Mouse (Mus musculus) hindbrain, embryonic 14.5 days (tissue): Measurements from ENCODE around the gene Ric3. TPM values are rescaled to one million over a fixed set of nuclear protein-coding genes. Genes with fewer than 3 reads are reported as not detected.

Source experiments
- ATAC-seq: fragments of 200-750 bp; cut with Nextera tagmentation; 2 replicates; pipeline ENCODE4 v1.8.0; 2017; ENCODE audit warnings: moderate number of reproducible peaks, mild to moderate bottlenecking, moderate TSS enrichment, moderate library complexity; ENCODE audit not compliant: low FRiP score
- DNase-seq: peaks from one replicate; pipeline ENCODE4 v3.0.0-alpha.2; 2015; ENCODE audit warnings: low spot score
- H3K27ac ChIP-seq: fragments of 300-500 bp; sonication (generic); 2 replicates; pipeline ENCODE4 v1.5.1; 2014; ENCODE audit warnings: mild to moderate bottlenecking, moderate library complexity
- H3K27me3 ChIP-seq: fragments of 300-500 bp; sonication (generic); 2 replicates; pipeline ENCODE4 v1.6.1; 2014; ENCODE audit warnings: mild to moderate bottlenecking, low read length, mixed read lengths; ENCODE audit not compliant: control insufficient read depth, insufficient read depth
- H3K36me3 ChIP-seq: fragments of 300-500 bp; sonication (generic); replicated peaks from 2 replicates; pipeline ENCODE4 v1.6.1; 2014; ENCODE audit not compliant: control insufficient read depth, insufficient read depth
- H3K4me1 ChIP-seq: fragments of 300-500 bp; sonication (generic); replicated peaks from 2 replicates; pipeline ENCODE4 v1.6.1; 2014; ENCODE audit warnings: antibody characterized with exemption, low read length, mixed read lengths; ENCODE audit not compliant: control insufficient read depth, insufficient read depth
- H3K4me2 ChIP-seq: fragments of 300-500 bp; sonication (generic); replicated peaks from 2 replicates; pipeline ENCODE4 v1.6.1; 2014; ENCODE audit warnings: mild to moderate bottlenecking, moderate library complexity
- H3K4me3 ChIP-seq: fragments of 300-500 bp; sonication (generic); replicated peaks from 2 replicates; pipeline ENCODE4 v1.5.1; 2014; ENCODE audit warnings: mild to moderate bottlenecking, low read length
- H3K9ac ChIP-seq: fragments of 300-500 bp; sonication (generic); 2 replicates; pipeline ENCODE4 v1.6.1; 2014
- H3K9me3 ChIP-seq: fragments of 300-500 bp; sonication (generic); 2 replicates; pipeline ENCODE4 v1.6.1; 2016; ENCODE audit warnings: low read length; ENCODE audit not compliant: control insufficient read depth
- WGBS: fragments of 180-500 bp; shearing (Covaris S2); extraction: QIAGEN DNeasy Blood & Tissue Kit; methylation state at CpG from one replicate; pipeline ENCODE4 v1.1.7; 2014; 5-methylcytosine and 5-hydroxymethylcytosine counted together
- polyA plus RNA-seq: library from polyadenylated mRNA; unstranded; fragments of >200 nt; fragmentation: Nextera tagmentation; extraction: Ambion mirVana; gene quantifications from 2 replicates; pipeline ENCODE4 v1.2.1, GENCODE M21; 2014

The Ric3 gene
- polyA plus RNA-seq, 1 experiment from 2014 or later = 34.4 TPM

GRCm38 (mm10) chr7:109072326-109072725 lies 10.8 kb downstream of the Ric3 start:
- no peak for DNase-seq
- Histone ChIP-seq H3K4me1 (no peaks in the 10 kb centered on the region), H3K9ac (no peak overlapping the region), H3K9me3 (no peaks in the 10 kb centered on the region), H3K4me2 (no peak overlapping the region), H3K36me3 (no peaks in the 10 kb centered on the region), H3K4me3 (no peak overlapping the region), H3K27me3 (no peaks in the 10 kb centered on the region), H3K27ac (no peak overlapping the region)
- WGBS = 78% methylated on average over 5 of the region's 5 CpGs
- ATAC-seq = no peak

- 87% methylated on average over 4 of the region's 4 CpGs for WGBS
Measured at GRCm38 (mm10) chr7:109069641-109070040, 13.5 kb downstream of the Ric3 start.

GRCm38 (mm10) chr7:109059536-109059935 lies 23.6 kb downstream of the Ric3 start:
- no peak for DNase-seq
- H3K4me3 ChIP-seq = no peak overlapping the region
- WGBS = 89% methylated on average over 4 of the region's 4 CpGs
- no peak overlapping the region for H3K27ac ChIP-seq
- H3K9ac ChIP-seq = no peak overlapping the region
- no peak for ATAC-seq
- peaks cover 13% of the 10 kb centered on the region for H3K36me3 ChIP-seq
- H3K9me3 ChIP-seq = no peaks in the 10 kb centered on the region
- no peaks in the 10 kb centered on the region for H3K4me1 ChIP-seq
- H3K4me2 ChIP-seq = no peak overlapping the region
- no peaks in the 10 kb centered on the region for H3K27me3 ChIP-seq

More at GRCm38 (mm10) chr7:109069641-109070040, 13.5 kb downstream of the Ric3 start:
- Histone ChIP-seq H3K36me3 (no peaks in the 10 kb centered on the region), H3K9ac (no peak overlapping the region), H3K4me3 (no peak overlapping the region), H3K4me2 (no peak overlapping the region), H3K4me1 (no peaks in the 10 kb centered on the region), H3K27me3 (no peaks in the 10 kb centered on the region), H3K27ac (no peak overlapping the region), H3K9me3 (no peaks in the 10 kb centered on the region)
- no peak for ATAC-seq
- no peak for DNase-seq

GRCm38 (mm10) chr7:109050831-109051230 lies 32.3 kb downstream of the Ric3 start:
- DNase-seq = no peak
- no peaks in the 10 kb centered on the region for H3K4me1 ChIP-seq
- no peaks in the 10 kb centered on the region for H3K27me3 ChIP-seq
- no peak overlapping the region for H3K4me3 ChIP-seq
- H3K4me2 ChIP-seq = no peak overlapping the region
- no peak overlapping the region for H3K27ac ChIP-seq
- WGBS = 87% methylated on average over 1 of the region's 1 CpGs
- no peak overlapping the region for H3K9ac ChIP-seq
- peaks cover 29% of the 10 kb centered on the region for H3K36me3 ChIP-seq
- no peaks in the 10 kb centered on the region for H3K9me3 ChIP-seq
- ATAC-seq = no peak

- H3K27me3 ChIP-seq = no peaks in the 10 kb centered on the region
- no peak overlapping the region for H3K9ac ChIP-seq
- ATAC-seq (no peak), DNase-seq (no peak)
- no peaks in the 10 kb centered on the region for H3K9me3 ChIP-seq
- no peak overlapping the region for H3K27ac ChIP-seq
- peaks cover 12% of the 10 kb centered on the region for H3K36me3 ChIP-seq
- no peak overlapping the region for H3K4me3 ChIP-seq
- H3K4me1 ChIP-seq = no peaks in the 10 kb centered on the region
- 97% methylated on average over 2 of the region's 2 CpGs for WGBS
- H3K4me2 ChIP-seq = no peak overlapping the region
Measured at GRCm38 (mm10) chr7:109045876-109046275, 37.3 kb downstream of the Ric3 start.

GRCm38 (mm10) chr7:109039445-109039844 lies 43.7 kb downstream of the Ric3 start:
- ATAC-seq = no peak
- Histone ChIP-seq H3K27ac (no peak overlapping the region), H3K4me1 (no peaks in the 10 kb centered on the region), H3K9me3 (no peaks in the 10 kb centered on the region), H3K4me3 (no peak overlapping the region), H3K36me3 (peaks cover 15% of the 10 kb centered on the region), H3K4me2 (no peak overlapping the region), H3K9ac (no peak overlapping the region), H3K27me3 (no peaks in the 10 kb centered on the region)
- no peak for DNase-seq
- 81% methylated on average over 5 of the region's 5 CpGs for WGBS

GRCm38 (mm10) chr7:109038987-109039386 lies 44.1 kb downstream of the Ric3 start:
- no peak for ATAC-seq
- no peaks in the 10 kb centered on the region for H3K9me3 ChIP-seq
- H3K4me3 ChIP-seq = no peak overlapping the region
- H3K9ac ChIP-seq = no peak overlapping the region
- H3K36me3 ChIP-seq = peaks cover 15% of the 10 kb centered on the region
- no peak overlapping the region for H3K27ac ChIP-seq
- H3K4me2 ChIP-seq = no peak overlapping the region
- no peaks in the 10 kb centered on the region for H3K4me1 ChIP-seq
- WGBS = 47% methylated on average over 1 of the region's 1 CpGs
- DNase-seq = no peak
- no peaks in the 10 kb centered on the region for H3K27me3 ChIP-seq

- Histone ChIP-seq H3K27me3 (no peaks in the 10 kb centered on the region), H3K9ac (no peak overlapping the region), H3K4me1 (no peaks in the 10 kb centered on the region), H3K9me3 (no peaks in the 10 kb centered on the region), H3K4me2 (no peak overlapping the region), H3K27ac (no peak overlapping the region), H3K36me3 (peaks cover 16% of the 10 kb centered on the region), H3K4me3 (no peak overlapping the region)
- 89% methylated on average over 8 of the region's 8 CpGs for WGBS
- ATAC-seq = no peak
- no peak for DNase-seq
Measured at GRCm38 (mm10) chr7:109038121-109038735, 44.9 kb downstream of the Ric3 start.

GRCm38 (mm10) chr7:109032054-109032453 lies 51.1 kb downstream of the Ric3 start:
- Histone ChIP-seq H3K4me3 (no peak overlapping the region), H3K4me1 (no peaks in the 10 kb centered on the region), H3K9ac (no peak overlapping the region), H3K4me2 (no peak overlapping the region), H3K9me3 (no peaks in the 10 kb centered on the region), H3K27me3 (no peaks in the 10 kb centered on the region), H3K27ac (no peak overlapping the region), H3K36me3 (peaks cover 56% of the 10 kb centered on the region)
- no peak for DNase-seq
- no peak for ATAC-seq
- WGBS = 83% methylated on average over 2 of the region's 2 CpGs

- no peaks in the 10 kb centered on the region for H3K4me1 ChIP-seq
- no peak overlapping the region for H3K4me2 ChIP-seq
- H3K9ac ChIP-seq = no peak overlapping the region
- H3K9me3 ChIP-seq = no peaks in the 10 kb centered on the region
- no peak overlapping the region for H3K4me3 ChIP-seq
- peaks cover 62% of the 10 kb centered on the region for H3K36me3 ChIP-seq
- WGBS = 85% methylated on average over 3 of the region's 3 CpGs
- DNase-seq (no peak), ATAC-seq (no peak)
- H3K27ac ChIP-seq = no peak overlapping the region
- no peaks in the 10 kb centered on the region for H3K27me3 ChIP-seq
Measured at GRCm38 (mm10) chr7:109031331-109031730, 51.8 kb downstream of the Ric3 start.
